Mouse (Mus musculus) T-cell, adult 2 months (primary cell): Measurements from ENCODE around the gene Napb.
A peak's percentile ranks its signal among the peaks of the same experiment; 100 is the strongest.

Experiments used
- DNase-seq: peaks from one replicate; pipeline ENCODE4 v3.0.0; 2022; ENCODE audit warnings: low spot score

Gene Napb

GRCm38 (mm10) chr2:148687971-148688370 is 44.3 kb downstream of the Napb start:
- DNase-seq = no peak

DNA sequence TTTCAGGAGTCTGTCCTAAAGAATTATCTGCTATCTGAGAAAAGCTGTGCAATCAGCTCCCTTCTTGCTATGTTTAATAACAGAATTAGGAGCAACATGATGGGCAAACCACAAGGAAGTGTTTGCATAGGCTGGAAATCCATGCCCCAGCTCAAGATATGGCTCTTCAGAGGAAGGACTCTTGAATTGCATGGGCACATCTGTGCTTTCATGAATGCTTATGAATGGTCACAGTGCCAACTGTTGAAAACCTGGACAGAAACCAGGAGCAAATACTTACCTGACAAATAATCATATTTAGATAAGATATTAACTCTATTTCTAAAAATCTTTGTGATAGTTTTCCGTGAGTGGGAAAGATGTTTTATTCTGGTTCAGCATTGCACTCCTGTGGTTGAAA is 45.4 kb downstream of the Napb start:
- DNase-seq = no peak

DNA sequence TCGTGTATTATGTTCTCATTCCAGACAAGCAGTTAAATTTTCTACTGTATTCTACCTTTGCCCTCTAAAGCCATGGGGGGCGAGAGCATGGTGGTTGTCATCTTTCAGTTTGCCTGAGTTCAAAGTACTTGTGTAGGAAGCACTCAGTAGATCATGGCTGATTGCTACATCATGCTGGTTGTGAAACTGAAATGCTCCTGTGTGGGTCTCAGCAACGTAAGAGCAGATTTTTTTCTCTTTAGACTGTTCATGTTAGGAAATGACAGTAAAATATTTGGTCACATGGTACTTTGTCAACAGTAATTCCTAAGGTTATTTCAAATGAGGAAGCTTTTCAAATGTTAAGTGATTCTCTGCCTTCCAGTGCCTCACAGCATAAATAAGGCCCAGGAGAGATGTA is 46.6 kb downstream of the Napb start:
- DNase-seq = no peak

DNA sequence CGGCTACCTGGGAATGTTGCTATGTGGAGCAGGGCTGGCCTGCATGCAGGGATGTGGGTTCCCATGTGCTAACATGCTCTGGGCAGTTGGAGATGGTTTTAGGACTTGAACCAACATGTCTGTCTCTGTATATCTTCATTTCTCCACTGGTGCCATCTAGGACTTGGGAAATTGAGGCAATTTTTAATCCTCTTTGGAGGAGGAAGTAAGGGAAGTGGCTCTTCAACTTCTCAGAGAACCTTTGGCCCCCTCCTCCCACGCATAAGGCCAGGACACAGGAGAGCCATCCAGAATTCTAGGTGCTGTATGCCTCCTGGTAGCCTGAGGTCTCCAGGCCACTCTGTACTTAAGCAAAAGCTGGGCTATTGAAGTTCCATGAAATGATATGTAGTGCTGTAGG is 47.3 kb downstream of the Napb start:
- DNase-seq = no peak

- no peak for DNase-seq
Measured at GRCm38 (mm10) chr2:148683031-148683430, 49.2 kb downstream of the Napb start.

DNA sequence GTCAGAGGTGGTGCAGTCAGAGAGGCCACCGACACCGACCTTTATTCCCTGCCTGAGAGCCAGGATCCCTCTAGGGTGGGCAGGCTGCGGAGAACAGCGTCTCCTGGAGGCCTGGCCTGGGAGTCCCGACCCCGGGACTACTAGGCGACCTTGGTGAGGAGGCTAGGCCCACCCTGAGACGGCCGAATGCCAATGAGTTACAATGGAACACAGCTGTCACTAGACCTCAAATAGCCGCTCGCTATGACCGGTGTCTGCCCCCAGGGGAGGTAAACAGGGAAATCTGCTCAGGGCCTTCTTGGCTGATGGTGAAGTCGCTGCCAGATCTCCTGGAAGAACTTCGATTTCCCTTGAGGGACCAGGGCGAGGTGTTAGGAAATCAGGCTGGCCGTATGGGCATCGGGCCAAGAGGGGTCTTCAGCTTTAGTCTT is 50.8 kb downstream of the Napb start:
- DNase-seq = peak; percentile 41

- peak; percentile 97 for DNase-seq
Measured at GRCm38 (mm10) chr2:148680775-148681291, 51.4 kb downstream of the Napb start, which contains the start of gene Gzf1. Gzf1 (plus strand) TSS chr2:148681023.

GRCm38 (mm10) chr2:148679346-148679745 is 52.9 kb downstream of the Napb start:
- no peak for DNase-seq

DNA sequence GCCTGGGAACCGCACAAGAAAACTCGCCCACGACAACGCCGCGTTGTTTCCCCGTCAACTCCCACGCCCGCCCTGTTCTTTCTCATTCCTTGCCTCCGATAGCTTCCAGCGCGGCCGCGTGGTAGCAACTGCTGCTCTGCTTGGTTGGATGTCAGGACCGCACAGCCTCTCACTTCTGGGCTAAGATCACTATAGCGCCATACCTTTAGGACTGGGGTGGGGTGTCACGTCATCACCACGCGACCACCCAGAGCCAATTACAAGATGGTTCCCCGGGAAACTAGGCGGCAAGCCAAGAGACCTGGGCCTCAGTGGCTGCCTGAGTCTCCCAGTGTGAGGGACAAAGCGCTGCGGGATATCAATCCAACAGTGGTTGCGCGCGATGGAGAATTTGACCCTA is 54.5 kb downstream of the Napb start:
- no peak for DNase-seq

GRCm38 (mm10) chr2:148672199-148673096 is 59.8 kb downstream of the Napb start, which contains the start of gene Nxt1:
Nxt1 (plus strand) TSS chr2:148672601.
- DNase-seq = peak; percentile 99

- no peak for DNase-seq
Measured at GRCm38 (mm10) chr2:148663458-148663857, 68.8 kb downstream of the Napb start.

- DNase-seq = peak; percentile 38
Measured at GRCm38 (mm10) chr2:148654961-148655360, 77.3 kb downstream of the Napb start.

- DNase-seq = no peak
Measured at GRCm38 (mm10) chr2:148650587-148651357, 81.5 kb downstream of the Napb start.

GRCm38 (mm10) chr2:148644421-148645000 is 87.8 kb downstream of the Napb start:
- no peak for DNase-seq
